Mouse (Mus musculus) mature B cell (primary cell): ENCODE results near the gene Loxl4.

Experiments
- in situ Hi-C: fragments of 300-500 bp; cut with MboI; formaldehyde crosslinking; loops from 2 replicates; pipeline ENCODE4 v1.14.3; 2019

Loxl4 gene

GRCm38 (mm10) chr19:42566283-42567019 lies 46.2 kb downstream of the Loxl4 start:
- in situ Hi-C loops: no loop called here

GRCm38 (mm10) chr19:42563726-42564270 lies 48.8 kb downstream of the Loxl4 start:
- in situ Hi-C loops: no loop called here

DNA sequence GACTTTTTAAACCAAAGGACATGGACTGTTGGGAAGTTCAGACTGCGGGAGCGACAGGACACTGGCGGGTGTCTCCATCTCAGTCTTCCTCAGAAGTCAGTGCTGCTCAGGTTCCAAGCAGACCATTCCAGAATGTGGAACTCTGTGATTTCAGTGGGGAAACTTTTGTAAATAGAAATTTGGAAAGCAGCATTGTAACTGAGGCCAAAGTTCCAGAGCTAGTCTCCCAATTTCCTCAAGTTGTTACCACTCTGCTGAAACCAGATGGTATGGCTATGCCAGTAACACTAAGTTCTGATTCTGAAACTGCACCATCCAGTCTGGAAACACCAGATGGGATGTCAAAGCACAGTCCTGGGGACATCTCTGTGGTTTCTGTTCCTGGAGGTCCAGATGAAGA lies 49.6 kb downstream of the Loxl4 start:
- in situ Hi-C loops: no loop called here

DNA sequence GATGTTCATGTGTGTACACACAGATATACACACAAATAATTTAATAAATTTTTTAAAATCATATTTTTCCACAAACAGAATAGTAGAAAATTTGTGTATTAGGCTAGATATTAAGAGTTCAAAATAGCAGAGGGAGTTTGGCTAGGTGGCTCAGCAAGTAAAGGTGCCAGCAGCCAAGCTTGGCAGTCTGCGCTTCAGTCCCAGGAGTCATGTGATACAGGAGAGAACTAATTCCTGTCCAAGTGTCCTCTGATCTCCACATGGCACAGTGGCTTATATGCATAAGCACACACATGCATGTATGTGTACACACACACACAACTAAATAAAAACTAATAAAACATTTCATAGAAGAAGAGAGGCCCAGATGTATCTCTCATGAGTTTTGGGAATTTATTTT lies 50.6 kb downstream of the Loxl4 start:
- in situ Hi-C loops: no loop called here

DNA sequence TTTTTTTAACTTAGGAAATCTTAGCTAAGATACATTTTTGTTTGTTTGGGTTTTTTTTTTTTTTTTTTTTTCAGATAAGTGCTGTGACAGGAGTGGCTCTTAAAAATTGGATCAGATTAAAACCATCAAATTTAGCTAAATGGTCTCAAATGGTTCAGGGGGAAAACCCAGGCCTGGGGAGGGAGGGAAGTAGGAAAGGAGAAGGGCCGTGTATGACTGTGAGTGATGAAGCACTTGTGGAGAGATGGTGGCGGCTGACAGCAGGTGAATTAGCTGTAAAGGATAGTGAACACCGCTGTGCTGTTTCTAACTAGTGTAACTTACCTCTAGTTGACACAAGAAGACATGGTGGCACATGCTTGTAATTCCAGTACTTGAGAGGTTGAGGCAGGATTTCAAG lies 53.9 kb downstream of the Loxl4 start:
- in situ Hi-C loops: no loop called here
